Comparison of ENCODE assay signal across 13 mouse cellular contexts in the genomic region with DNA sequence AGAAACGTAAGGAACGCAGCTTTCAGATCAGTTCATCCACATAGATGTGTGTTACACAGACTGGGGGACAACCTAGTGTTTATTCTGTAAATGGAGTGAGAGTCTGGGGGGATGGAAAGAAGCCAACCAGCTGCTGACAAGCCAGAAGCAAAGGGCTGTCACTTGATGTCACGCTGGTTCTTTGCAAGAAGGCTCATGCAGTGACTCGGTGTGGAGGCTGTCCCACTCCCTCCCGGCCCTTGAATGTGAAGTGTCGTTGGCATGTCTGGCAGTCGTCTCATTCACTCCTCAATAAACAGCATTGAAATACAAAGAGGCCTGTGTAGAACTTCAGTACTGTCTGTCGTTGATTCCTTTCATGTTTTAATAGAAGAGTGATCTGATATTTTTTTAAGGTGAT. TPM values are rescaled to one million over a fixed set of nuclear protein-coding genes. Genes with fewer than 3 reads are reported as not detected.
DNase-seq lines count a peak whose midpoint lies in the region; ATAC-seq and TF ChIP-seq lines count a peak whose summit lies in the region.
"Had no signal": no experiment of that assay in that cellular context is flagged by ENCODE, and none has a peak within 500 bp of the region (broad histone marks: within the 10 kb centered on the region; RNA-seq: fewer than 3 reads in every experiment).

No protein-coding gene starts in this region.

- H3K9me3 ChIP-seq in heart, embryonic 13.5 days, result peaks cover 4% of the 10 kb centered on the region; the same call in 1 of the 2 replicates
- no peaks in the 10 kb centered on the region; the same call in 1 of the 2 replicates for H3K9me3 ChIP-seq in lung, embryonic 14.5 days (ENCODE audit: low read depth, low read length)
- no peaks in the 10 kb centered on the region for H3K9me3 ChIP-seq in hindbrain, postnatal 0 days (ENCODE audit: low read length)
- H3K9me3 ChIP-seq in midbrain, postnatal 0 days (ENCODE audit: low read length), result no peaks in the 10 kb centered on the region

- no peak for ATAC-seq in heart, embryonic 13.5 days (ENCODE audit: extremely low read depth, insufficient number of reproducible peaks, low FRiP score, low TSS enrichment)
- ATAC-seq in lung, embryonic 14.5 days (ENCODE audit: insufficient read depth), result peak; percentile 87
- peak; percentile 86 for ATAC-seq in hindbrain, postnatal 0 days
- ATAC-seq in midbrain, postnatal 0 days (ENCODE audit: low FRiP score), result 0 out of 2 replicates have a peak, but pooled peaks have one; percentile 41
- ATAC-seq: Patski had no signal

- intact Hi-C loops in heart, postnatal 36 days (cut with DNase I), result no loop called here

- H3K4me2 ChIP-seq in heart, embryonic 13.5 days, result no peak overlapping the region
- no peak overlapping the region for H3K4me2 ChIP-seq in lung, embryonic 14.5 days
- H3K4me2 ChIP-seq in hindbrain, postnatal 0 days (ENCODE audit: low read depth, low read length), result no peak overlapping the region
- no peak overlapping the region for H3K4me2 ChIP-seq in midbrain, postnatal 0 days (ENCODE audit: low read depth, low read length, poor library complexity, severe bottlenecking)

- H3K9ac ChIP-seq in heart, embryonic 13.5 days, result no peak overlapping the region
- H3K9ac ChIP-seq in lung, embryonic 14.5 days, result no peak overlapping the region
- H3K9ac ChIP-seq in hindbrain, postnatal 0 days (replicated peaks; ENCODE audit: low read length), result no peak overlapping the region
- no peak overlapping the region for H3K9ac ChIP-seq in midbrain, postnatal 0 days (replicated peaks; ENCODE audit: low read length, poor library complexity, severe bottlenecking)

- 31% methylated on average over 8 of the region's 8 CpGs for WGBS in heart, embryonic 13.5 days
- WGBS in lung, embryonic 14.5 days, result 28% methylated on average over 8 of the region's 8 CpGs
- WGBS in lung, adult 2 months, result 67% methylated on average over 8 of the region's 8 CpGs
- 31% methylated on average over 8 of the region's 8 CpGs for WGBS in hindbrain, postnatal 0 days
- WGBS in midbrain, postnatal 0 days, result 52% methylated on average over 8 of the region's 8 CpGs

- DNase-seq in heart, postnatal 36 days, result no peak
- peak; percentile 89 for DNase-seq in lung, embryonic 14.5 days
- no peak for DNase-seq in lung, adult 2 months
- DNase-seq in hindbrain, postnatal 0 days (ENCODE audit: low spot score), result peak; percentile 68
- DNase-seq in midbrain, postnatal 0 days (ENCODE audit: low spot score), result peak; percentile 67
- DNase-seq in liver, result no peak
- DNase-seq: adrenal gland, adult 2 months; gastrocnemius, postnatal 25 days; kidney, adult 11 months; retina, postnatal 1 day had no signal

- no peak overlapping the region for H3K4me3 ChIP-seq in heart, embryonic 13.5 days
- no peak overlapping the region for H3K4me3 ChIP-seq in lung, embryonic 14.5 days (ENCODE audit: low read depth, low read length)
- no peak overlapping the region for H3K4me3 ChIP-seq in lung, adult 2 months (replicated peaks; ENCODE audit: extremely low read depth, low read depth, low read length)
- no peak overlapping the region for H3K4me3 ChIP-seq in hindbrain, postnatal 0 days (ENCODE audit: low read length)
- H3K4me3 ChIP-seq in midbrain, postnatal 0 days (ENCODE audit: low read depth, low read length), result no peak overlapping the region
- H3K4me3 ChIP-seq: erythroblast, embryonic 14.5 days had no signal

- TF ChIP-seq POLR2A in lung, adult 2 months (IDR thresholded peaks at IDR 0.05; ENCODE audit: borderline replicate concordance, extremely low read depth, low read depth, low read length), result no peak

- peaks cover 10% of the 10 kb centered on the region; the same call in 1 of the 2 replicates for H3K4me1 ChIP-seq in heart, embryonic 13.5 days
- H3K4me1 ChIP-seq in lung, embryonic 14.5 days (ENCODE audit: insufficient read depth), result 0 out of 2 replicates have a peak, but pooled peaks cover 6% of the 10 kb centered on the region
- no peaks in the 10 kb centered on the region for H3K4me1 ChIP-seq in lung, adult 2 months (ENCODE audit: control insufficient read depth, insufficient read depth, low read length)
- H3K4me1 ChIP-seq in hindbrain, postnatal 0 days (ENCODE audit: insufficient read depth, low read length), result no peaks in the 10 kb centered on the region
- H3K4me1 ChIP-seq in midbrain, postnatal 0 days (ENCODE audit: insufficient read depth, low read length), result no peaks in the 10 kb centered on the region

- H3K36me3 ChIP-seq in heart, embryonic 13.5 days, result peaks cover 77% of the 10 kb centered on the region
- peaks cover 73% of the 10 kb centered on the region for H3K36me3 ChIP-seq in lung, embryonic 14.5 days (ENCODE audit: insufficient read depth)
- peaks cover 34% of the 10 kb centered on the region for H3K36me3 ChIP-seq in hindbrain, postnatal 0 days (ENCODE audit: insufficient read depth, low read length)
- peaks cover 32% of the 10 kb centered on the region for H3K36me3 ChIP-seq in midbrain, postnatal 0 days (ENCODE audit: insufficient read depth, low read length)

- no peak for TF ChIP-seq CTCF in lung, embryonic 14.5 days (IDR thresholded peaks at IDR 0.05; ENCODE audit: low read depth)
- TF ChIP-seq CTCF in lung, adult 2 months (IDR thresholded peaks at IDR 0.05; ENCODE audit: insufficient read depth, low read length), result no peak
- TF ChIP-seq CTCF in hindbrain, postnatal 0 days (IDR thresholded peaks at IDR 0.05; ENCODE audit: low read depth), result no peak
- TF ChIP-seq CTCF in midbrain, postnatal 0 days (IDR thresholded peaks at IDR 0.05), result no peak

- H3K27me3 ChIP-seq in heart, embryonic 13.5 days (replicated peaks), result no peaks in the 10 kb centered on the region
- no peaks in the 10 kb centered on the region for H3K27me3 ChIP-seq in lung, embryonic 14.5 days (ENCODE audit: insufficient read depth, low read length)
- H3K27me3 ChIP-seq in hindbrain, postnatal 0 days (ENCODE audit: insufficient read depth, low read length), result no peaks in the 10 kb centered on the region
- H3K27me3 ChIP-seq in midbrain, postnatal 0 days (ENCODE audit: insufficient read depth, low read length), result no peaks in the 10 kb centered on the region
- H3K27me3 ChIP-seq: Patski had no signal

- H3K27ac ChIP-seq in heart, embryonic 13.5 days (replicated peaks), result peak overlapping the region; percentile 53
- H3K27ac ChIP-seq in lung, embryonic 14.5 days (ENCODE audit: low read depth), result peak overlapping the region; percentile 71
- 0 out of 2 replicates have a peak overlapping the region, but pooled peaks have one; percentile 45 for H3K27ac ChIP-seq in hindbrain, postnatal 0 days
- no peak overlapping the region for H3K27ac ChIP-seq in midbrain, postnatal 0 days (ENCODE audit: low read depth, low read length)

RNA-seq across cellular contexts. Expression of a gene that starts 36.1 kb away (rescaled TPM):
- polyA plus RNA-seq in heart, embryonic 13.5 days (2015; fragmentation: Nextera tagmentation; extraction: Ambion mirVana), result 73.2 and 74.7 TPM in 2 replicates
- 100 to 1,000 TPM; 103 to 108 TPM for total RNA-seq in heart, postnatal 36 days (2021)
- polyA plus RNA-seq in lung, embryonic 14.5 days (2014; fragmentation: Nextera tagmentation; extraction: Ambion mirVana), result 131 and 132 TPM in 2 replicates
- 10.3 and 17.8 TPM in 2 replicates for polyA plus RNA-seq in lung, adult 2 months (2012; rRNA removed)
- total RNA-seq in hindbrain, postnatal 0 days (2014; rRNA removed), result 73.9 and 74.2 TPM in 2 replicates
- 44.4 and 45.4 TPM in 2 replicates for polyA plus RNA-seq in hindbrain, postnatal 0 days (2015; fragmentation: Nextera tagmentation; extraction: Ambion mirVana)
- total RNA-seq in midbrain, postnatal 0 days (2014; rRNA removed), result 65.4 and 82.6 TPM in 2 replicates
- 43.0 and 46.5 TPM in 2 replicates for polyA plus RNA-seq in midbrain, postnatal 0 days (2015; fragmentation: Nextera tagmentation; extraction: Ambion mirVana)

Comparison
In these comparisons a context has a peak if more than half of its experiments do, and no peak if none do; other contexts are left out.
1. DNase-seq: peak in lung, embryonic 14.5 days (single experiment), hindbrain, postnatal 0 days (single experiment) and midbrain, postnatal 0 days (single experiment); none in heart, postnatal 36 days (0 of 2), lung, adult 2 months (single experiment) and liver (single experiment).